Mouse (Mus musculus): Measurements from ENCODE around the gene Rapgef2. TPM values are rescaled to one million over a fixed set of nuclear protein-coding genes. Genes with fewer than 3 reads are reported as not detected.
A peak's percentile ranks its signal among the peaks of the same experiment; 100 is the strongest.

The Rapgef2 gene
- total RNA-seq (2022), result 10 to 100 TPM; 28.3 to 34.8 (median 32.0) TPM

DNA sequence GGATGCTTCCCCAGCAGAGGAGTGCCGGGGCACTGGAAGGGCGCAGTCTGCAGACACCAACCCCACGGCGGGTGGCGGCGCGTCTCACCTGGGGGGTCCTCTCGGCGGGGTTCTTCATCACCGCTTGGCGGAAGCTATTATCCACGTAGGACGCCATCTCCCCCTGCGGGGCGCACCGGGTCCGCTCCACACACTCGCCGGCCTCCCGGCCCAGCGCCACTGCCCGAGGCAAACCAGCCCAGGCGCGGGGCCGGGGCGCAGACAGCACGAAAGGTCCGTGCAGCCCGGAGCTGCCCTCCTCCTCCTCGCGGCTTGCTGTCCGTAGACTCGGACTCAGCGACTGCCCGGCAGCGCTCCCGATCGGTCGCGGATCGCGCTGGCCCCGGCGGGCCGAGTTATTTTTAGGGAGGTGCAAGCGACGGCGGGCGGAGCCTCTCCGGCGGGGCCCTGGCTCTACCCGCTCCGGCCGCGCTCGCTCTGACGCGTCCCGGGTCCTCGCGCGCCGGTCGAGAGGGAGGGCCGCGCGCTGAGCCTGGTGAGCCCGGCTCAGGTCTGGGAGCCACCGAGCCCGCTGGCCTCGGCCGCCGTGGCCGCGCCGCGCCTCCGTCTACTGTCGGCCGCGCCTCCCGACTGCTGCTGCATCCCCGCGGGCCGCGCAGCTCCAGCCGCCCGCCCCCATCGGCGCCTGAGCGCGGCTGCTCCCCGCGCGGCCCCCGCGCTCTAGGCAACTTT lies at the start of gene Rapgef2:
Gene Rapgef2 (minus strand): TSS at position 142 of the 732 bp plus-strand sequence.
- peak; percentile 72 for DNase-seq (ENCODE audit: low spot score)

DNA sequence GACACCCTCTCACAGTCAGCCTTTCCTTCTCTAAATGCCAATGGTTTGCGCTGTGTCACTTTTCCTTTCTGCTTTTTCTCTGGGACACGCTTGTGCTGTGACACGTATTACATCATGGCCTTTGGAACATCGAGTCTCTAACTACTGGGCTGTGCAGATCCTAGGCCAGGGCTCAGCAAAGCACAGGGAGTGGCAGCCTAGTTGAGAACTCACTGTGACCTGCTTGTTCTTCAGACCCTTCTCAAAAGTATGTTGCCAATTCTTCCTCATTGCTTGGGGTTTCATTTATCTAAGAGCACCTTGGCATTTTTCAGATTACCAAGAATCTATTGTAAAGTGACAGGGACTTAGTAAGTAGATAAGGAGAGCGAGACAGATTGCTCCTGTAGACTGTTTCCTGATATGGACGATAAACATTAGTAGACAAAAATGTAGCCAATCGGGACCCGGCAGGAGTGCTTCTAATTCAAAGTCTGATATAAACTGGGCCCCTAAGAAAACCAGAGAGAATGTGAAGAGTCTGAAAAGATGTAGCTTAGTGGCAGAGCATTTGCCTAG lies 47.4 kb upstream of the Rapgef2 start:
- DNase-seq (ENCODE audit: low spot score), result no peak

DNA sequence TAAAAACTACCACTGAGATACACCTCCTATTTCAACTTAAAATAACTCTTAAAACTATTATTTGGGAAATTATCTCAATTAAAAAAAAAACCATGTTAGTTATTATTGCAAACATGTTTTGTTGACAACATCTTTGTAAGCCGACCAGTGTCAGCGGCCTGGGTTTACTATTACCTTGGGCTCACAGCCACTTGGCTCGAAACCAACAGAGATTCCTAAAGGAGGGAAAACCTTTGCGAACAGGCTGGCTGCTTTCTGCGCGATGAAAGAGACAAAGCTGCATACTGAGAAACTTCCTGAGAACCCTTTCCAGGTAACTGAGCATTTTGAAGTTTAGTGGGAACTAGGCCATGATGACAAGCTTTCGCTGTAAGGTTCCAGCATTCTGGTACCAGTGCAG lies 46.7 kb upstream of the Rapgef2 start:
- no peak for DNase-seq (ENCODE audit: low spot score)

DNA sequence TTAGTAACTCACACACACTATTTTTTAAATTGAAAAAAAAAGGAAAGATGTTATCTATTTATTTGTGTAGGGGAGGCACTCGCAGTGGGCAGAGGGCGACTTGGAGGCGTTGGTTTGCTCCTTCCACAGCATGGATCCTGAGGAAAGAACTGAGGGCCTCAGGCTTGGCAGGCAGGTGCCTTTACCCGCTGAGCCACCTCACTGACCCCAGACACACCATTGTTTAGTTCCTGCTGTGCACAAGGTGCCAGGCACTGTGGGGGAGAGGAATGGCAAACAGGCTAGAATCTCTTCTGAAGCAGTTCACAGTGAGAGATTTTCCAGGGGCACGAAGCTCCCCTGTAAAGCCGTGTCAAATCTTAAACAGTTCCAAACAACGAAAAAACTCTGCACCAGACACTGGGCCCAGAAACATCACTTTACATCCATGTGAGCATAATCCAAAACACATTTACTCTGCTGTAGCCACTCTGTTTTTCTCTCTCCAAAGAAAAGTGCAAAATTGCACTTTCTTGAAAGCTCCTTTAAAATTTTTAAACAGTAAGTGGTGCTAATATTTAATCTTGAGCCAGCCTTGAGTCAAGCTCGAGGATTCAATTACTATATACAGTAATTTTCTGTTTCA lies 43.5 kb upstream of the Rapgef2 start:
- no peak for DNase-seq (ENCODE audit: low spot score)

DNA sequence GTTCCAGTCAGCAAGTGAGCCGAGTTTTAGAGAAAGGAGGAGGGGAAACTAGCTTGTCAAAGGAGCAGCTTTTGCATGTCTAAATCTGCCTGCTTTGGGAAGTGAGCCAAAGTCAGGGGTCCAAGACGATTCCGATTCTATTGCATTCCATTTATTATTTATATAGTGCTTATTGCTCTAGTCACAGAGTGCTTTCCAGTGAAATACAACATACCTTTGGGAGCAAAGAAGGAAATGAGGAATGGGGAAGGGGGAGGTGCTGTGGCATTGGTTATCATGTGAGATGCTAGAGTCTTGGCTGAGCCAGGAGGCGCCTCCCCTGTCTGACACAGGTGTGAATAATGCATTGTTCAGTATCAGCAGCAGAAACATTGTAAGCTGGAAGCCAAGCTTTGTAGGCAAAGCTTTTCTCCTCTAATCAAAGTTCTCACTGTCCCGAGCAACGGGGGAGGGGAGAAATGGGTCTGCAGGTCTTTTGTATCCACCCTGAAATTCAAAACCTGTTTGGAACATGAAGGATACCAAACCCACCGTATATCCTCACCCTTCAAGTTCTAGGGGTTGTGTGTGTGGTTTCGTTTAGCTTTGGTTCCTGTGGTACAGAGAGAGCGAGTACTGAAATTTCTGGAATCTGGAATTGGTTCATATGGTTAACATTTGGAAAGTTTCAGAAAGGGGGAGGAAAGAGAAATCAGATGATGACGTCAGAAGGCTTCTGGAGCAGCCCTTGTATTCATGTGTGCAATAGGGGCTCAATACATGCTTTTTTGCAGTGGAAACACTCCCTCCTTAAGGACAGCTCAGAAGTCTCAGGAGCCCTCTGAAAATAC lies 38.6 kb upstream of the Rapgef2 start:
- no peak for DNase-seq (ENCODE audit: low spot score)

DNA sequence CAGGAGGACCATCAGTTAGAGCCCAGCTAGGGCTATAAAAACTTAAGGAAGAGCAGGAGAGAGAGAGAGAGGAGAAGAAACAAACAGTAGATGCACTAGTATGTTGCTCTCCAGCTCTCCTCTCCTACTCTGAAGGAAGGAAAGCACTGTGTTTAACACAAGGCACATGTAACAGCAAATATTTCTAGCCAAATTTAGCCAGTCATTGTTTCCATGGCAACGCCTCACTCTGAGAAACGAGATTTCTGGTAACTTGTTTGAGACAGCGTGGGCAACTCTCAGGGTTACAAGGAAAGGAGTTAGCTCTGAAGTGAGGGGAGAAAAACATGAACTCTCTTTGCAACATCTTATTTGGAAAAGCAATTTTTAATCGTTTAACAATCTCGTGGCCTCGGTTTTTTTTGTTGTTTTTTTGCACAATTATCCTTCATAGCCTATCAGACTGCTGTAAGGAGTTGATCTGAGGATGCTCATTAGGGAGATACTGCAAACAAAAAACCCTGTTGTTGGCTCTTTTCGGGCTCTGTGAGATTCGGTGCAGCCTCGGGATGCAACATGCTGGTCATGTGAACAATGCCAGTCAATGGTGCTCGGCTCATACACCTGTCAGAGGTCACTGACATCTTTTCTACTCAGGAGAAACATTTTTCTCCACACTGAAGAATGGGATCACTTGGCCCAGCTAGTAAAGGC lies 27.8 kb upstream of the Rapgef2 start:
- DNase-seq (ENCODE audit: low spot score), result no peak

DNA sequence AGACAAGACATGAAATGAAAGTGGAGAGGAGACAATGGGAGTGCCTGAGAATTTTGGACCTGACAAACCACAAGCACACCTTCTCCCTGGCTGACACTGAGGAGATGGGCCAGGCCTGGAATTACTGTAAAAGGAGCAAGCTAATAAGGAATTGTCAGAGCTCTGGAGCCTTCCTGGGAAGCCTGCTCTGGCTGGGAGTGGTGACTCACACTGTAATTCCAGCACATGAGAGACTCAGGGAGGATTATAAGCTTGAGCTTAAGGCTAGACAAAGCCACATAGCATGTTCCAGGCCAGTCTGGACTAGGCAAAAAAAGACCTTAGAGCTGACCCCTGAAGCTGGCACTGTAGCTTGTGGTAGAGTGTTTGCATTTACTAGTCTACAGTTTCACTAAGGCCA lies 25.6 kb upstream of the Rapgef2 start:
- no peak for DNase-seq (ENCODE audit: low spot score)

DNA sequence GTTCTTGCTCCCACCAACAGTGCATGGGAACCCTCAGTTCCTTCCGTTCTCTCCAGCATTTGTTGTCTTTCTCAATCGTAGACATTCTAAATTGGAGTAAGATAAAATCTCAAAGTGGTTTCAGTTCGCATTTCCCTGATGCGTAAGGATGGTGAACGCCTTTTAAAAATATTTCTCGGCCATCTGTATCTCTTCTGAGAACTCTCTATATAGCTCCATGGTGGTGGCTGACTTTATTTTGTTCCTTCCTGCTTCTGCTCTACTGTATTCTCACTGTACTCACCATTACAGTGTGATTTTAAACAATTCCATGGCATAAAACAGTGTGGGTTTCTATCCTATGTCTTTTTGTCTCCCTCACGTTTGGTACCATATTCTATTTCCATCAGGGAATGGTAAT lies 23.9 kb upstream of the Rapgef2 start:
- DNase-seq (ENCODE audit: low spot score), result no peak

DNA sequence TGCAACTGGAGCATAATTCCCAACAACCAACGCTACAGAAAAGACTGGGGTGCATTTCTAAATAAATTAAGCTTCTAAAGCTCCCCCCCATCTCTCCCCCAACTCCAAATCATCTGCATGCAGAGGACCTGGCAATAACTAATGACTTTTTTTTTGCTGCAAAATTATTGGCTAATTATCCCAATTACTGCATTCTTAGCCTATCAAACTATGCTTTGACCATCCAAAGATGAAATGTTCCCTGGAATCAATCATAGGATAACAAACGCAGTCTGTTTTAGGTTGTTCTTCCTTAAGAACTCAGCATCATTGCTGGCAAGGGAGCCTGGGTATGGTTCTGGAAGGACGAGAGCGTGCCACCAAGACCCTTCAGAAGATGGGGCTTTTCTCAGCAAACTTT lies 22.3 kb upstream of the Rapgef2 start:
- DNase-seq (ENCODE audit: low spot score), result no peak

DNA sequence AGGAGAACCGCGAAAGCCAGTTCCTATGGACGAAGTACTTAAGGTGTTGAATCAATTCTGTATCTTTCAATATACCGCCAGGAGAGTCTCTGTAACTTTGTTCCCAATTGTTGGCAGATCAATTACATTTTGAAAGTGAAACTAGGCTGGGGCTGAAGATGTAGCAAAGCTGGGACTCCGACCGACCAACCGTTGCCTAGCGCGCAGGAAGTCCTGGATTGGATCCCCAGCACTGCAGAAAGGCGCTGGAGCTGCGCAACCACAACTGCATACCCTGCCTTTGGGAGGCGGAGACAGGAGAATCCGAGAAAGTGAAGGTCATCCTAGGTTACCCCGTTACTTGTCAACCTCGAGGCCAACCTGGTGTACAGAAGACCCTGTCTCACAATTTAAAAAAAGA lies 13.1 kb upstream of the Rapgef2 start:
- DNase-seq (ENCODE audit: low spot score), result no peak

DNA sequence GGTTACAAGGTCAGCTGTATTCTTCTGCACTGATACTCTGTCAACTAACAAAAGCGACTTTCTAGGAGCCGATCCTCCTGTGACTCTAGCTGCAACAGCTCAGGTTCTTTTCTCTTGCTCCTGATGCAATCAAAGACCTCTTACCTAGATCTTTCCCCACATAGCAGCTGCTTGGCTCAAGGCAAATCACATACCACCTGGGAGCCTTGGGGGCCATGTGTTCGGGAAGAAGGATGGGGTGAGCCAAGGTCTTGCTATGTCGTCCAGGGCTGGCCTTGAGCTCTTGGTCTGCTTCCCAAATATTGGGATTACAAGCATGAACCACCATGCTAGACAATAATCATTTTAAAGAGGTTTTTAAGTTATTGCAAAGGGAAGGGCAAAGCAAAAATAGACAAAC lies 11.0 kb upstream of the Rapgef2 start:
- no peak for DNase-seq (ENCODE audit: low spot score)

DNA sequence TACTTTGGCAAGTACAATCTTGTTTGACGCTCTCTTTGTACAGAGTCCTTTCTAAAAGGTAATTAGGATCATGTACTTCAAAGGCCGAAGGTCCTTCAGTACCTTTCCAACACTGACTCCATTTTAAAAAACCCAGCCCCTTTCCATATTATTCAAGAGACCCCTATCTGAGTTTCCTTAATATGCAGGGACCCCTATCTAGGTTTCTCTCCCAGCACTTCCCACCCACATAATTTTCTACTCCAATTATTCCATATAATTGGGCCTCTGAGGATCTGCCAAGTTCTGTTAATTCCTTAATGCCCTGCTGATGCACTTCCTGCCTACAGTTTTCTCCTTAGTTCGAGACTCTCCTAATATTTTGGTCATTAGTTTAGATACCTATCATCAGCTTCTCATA lies 10.3 kb upstream of the Rapgef2 start:
- no peak for DNase-seq (ENCODE audit: low spot score)

DNA sequence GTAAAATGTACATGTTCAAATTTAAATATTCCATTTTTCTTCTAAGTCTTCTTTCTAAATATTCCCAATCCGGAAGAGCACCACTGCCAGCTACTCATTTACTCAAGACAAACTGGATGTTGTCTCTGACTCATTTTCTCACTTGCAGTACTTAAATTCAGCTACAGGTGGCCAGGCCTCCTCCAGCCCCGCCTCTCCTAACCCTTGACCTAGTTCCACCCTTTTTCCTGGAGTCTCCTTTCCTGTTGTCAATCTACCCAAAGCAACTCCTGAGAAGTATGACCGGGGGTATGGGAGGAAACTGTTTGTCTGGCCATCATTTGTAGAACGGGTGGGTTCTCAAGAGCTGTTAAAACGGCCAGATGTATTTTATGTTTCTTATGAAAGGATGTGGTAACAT lies 9.7 kb upstream of the Rapgef2 start:
- DNase-seq (ENCODE audit: low spot score), result no peak

DNA sequence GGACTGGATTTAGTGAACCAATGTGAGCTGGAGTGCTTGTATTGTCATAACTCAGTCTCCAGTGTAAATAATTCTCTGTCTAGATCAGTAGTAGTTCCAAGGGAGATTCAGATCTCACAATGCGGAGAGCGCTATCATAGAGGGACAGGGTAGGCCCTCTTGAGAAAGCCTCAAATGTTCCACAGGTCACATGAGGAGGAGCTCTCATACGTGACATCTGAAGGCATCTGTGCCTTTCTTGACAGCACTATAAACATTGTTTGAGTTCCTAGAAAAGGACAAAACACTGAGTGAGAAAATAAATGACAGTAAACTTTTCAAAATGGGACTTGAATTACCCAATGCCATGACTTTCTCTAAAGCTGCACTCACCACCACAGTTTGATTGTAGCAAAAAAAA lies 8.4 kb upstream of the Rapgef2 start:
- no peak for DNase-seq (ENCODE audit: low spot score)

DNA sequence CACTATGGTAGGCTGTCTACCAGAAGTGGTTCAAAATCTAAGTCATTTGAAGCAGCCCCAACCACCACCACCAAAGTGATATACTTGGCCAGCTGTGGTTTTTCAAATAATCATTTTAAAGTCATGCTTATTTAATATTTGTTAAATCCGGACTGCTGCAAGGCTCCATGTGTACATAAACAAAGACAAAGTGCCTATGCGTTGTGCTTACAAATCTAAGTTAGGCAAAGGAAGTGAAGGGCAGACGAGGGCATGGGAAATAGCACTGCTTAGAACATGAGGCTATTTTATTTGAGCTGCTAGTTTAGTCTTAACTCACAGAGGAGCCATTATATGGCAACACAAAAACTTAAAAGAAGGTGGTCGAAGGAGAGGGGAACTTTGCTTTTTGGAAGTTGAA lies 6.7 kb upstream of the Rapgef2 start:
- DNase-seq (ENCODE audit: low spot score), result no peak

DNA sequence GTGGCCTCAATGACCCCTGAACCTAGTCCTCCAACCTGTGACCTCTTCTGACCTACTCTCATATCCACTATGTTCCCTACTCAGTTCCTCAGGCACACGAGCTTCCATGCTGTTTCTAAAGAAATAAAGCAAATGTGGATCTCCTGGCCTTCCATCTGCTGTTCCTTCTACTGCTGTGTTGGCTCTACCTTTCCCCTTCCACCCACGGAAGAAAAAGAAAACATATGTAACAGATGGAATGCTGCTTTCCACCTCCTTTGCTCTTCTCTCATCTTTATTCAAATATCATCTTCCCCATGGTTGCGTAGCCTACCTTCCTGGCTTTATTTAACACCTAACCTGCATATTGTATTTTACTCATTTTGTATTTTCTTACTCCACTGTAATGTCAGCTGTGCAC lies 2.7 kb upstream of the Rapgef2 start:
- DNase-seq (ENCODE audit: low spot score), result no peak

DNA sequence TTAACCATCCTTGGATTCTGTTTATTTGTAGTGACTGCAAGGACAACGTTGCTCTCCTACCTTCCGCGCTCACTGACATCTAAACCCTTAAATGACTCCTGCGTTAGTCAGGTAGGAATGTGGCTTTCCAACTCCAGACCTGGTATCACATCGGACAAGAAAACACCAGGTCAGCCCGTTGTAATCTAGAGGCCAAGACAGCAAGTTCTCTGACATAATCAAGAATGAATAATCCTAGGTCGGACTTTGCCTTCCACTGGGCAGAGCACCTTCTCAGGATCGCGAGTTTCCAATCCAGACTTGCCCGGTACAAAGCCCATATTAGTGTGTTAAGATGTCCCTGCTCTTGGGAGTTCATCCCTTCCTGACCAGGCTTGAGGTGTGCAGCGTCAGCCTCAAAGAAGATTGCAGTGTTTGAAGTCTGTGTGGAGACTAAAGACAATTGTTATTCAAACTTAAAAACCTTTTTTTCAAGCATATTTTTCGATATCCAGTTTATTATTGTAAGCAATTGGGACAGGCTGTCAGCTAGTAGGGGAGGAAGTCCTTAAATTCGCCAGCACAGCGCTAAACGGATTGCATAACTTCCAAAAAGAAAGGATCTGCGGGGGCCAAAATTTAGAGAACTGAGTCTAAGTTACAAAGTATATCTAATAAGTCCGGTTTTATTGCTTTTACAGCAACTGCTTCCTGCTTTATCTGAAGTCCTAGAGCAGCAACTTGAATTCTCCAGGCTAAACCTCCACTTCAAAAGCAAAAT lies 1.6 kb upstream of the Rapgef2 start:
- peak; percentile 55 for DNase-seq (ENCODE audit: low spot score)

DNA sequence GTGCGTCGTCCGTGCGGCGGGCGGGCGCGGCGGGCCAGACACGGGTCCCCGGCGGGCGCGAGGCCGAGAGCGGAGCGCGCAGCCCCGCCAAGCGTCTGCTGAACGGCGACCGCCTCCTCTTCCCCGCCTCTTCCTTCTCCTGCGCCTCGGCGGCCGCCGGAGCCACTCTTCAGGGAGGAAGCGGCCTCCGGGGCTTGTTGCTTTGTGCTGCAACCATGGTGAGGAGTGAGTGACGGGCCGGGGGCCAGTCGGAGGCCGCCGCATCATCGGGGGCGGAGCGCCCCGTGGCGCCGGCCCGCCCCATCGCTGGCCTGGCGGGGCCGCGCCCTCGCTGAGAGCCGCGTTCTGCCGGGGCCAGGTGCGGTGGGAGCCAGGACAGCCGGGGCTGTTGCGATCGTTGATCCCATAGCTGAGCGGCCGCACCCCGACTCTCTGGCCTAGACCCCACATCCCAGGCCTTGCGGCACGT lies 825 bp upstream of the Rapgef2 start:
- peak; percentile 95 for DNase-seq (ENCODE audit: low spot score)

DNA sequence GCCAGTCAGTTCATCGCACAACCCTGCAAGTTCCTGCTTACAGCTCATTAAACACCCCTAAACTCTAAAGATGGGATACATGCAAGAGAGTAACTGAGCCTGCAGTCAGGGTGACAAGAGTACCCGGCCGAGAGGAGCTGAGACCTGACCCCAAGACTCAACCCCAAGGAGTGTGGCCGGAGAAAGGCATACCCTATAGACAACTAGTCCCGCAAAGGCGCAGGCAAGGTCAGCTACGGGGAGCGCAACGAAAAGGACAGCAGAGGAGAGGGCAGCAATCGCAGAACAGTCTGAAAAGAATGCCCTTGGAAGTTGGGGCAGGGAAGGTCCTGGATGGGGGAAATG lies 314 bp downstream of the Rapgef2 start:
- DNase-seq (ENCODE audit: low spot score), result peak; percentile 48

DNA sequence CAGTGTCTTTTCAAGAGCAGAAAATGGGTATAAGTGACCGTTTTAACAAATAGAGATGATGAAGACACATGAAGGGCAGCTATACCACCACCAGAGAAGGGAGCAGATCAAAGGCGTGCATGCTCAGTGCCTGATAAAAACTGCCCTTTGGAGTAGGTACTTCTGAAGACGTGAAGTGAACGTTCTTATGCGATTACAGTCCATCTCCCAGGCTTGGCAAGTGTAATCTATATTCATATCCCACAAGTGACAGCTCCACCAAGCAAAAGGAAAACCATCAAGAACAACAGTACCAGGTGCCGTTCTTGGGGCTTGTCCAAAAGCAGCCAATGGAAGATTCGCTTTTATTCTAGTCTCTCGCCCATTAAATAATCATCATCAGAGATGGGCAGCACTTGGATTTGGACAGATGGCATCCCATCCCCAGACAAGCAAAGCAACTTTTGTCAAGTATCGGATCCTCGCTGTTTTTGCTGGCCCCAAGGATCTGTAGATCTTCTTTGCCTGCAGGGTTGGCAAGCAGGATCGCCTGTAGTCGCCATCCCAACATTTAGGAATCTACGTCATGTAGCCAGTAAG lies 1.1 kb downstream of the Rapgef2 start:
- no peak for DNase-seq (ENCODE audit: low spot score)

DNA sequence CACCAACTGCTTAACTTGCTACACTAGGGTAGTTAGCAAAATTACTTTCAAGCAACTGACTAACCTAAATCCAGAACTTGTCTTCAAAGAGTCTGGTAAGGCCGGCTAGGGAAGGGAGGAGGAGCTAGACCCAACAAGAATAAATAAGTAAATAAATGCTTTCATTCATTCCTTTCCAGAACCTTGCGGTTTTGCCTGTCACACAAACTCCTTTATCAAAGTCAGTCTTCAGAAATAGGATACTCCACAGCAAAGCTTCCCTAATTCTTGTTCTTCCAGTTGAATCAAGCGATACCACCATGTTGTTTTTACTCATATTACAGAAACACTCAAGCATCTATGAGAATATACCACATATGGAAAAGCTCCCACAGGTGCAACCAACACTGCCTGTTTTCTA lies 2.3 kb downstream of the Rapgef2 start:
- DNase-seq (ENCODE audit: low spot score), result no peak

Measured in heart, adult 8-10 months (tissue).